Mouse (Mus musculus) limb, embryonic 13.5 days (tissue): ENCODE results near the gene Fbxo8. TPM values are rescaled to one million over a fixed set of nuclear protein-coding genes. Genes with fewer than 3 reads are reported as not detected.

Experiments used
- microRNA-seq: library from miRNA; unstranded; fragments of <30 nt; microRNA quantifications from one replicate; pipeline ENCODE4, GENCODE M21; 2016
- polyA plus RNA-seq: library from polyadenylated mRNA; unstranded; fragments of >200 nt; fragmentation: Nextera tagmentation; extraction: Ambion mirVana; gene quantifications from 2 replicates; pipeline ENCODE4 v1.2.1, GENCODE M21; 2015

Fbxo8 gene
- polyA plus RNA-seq, 1 experiment from 2014 or later = 38.1 TPM

Small RNA genes within 50 kb of the gene (microRNA-seq; reads per million reads assigned to microRNA genes)
- gene Gm25992 = not detected

Other genes with a start within 250 kb of the Fbxo8 start
- 38.9 and 42.7 TPM in 2 replicates for gene Cep44, start within 50 bp of the Fbxo8 start, polyA plus RNA-seq